Mouse (Mus musculus) cerebellum, adult 9-11 months (tissue): Measurements from ENCODE around the gene 1700049E17Rik2.
"Not testable (repeated sequence)": the region's sequence is repeated elsewhere in the genome, so short reads cannot be mapped to it uniquely, and the experiment has no call there.

Source experiments
- DNase-seq: peaks from one replicate; pipeline ENCODE4 v3.0.0; 2022

1700049E17Rik2 gene

DNA sequence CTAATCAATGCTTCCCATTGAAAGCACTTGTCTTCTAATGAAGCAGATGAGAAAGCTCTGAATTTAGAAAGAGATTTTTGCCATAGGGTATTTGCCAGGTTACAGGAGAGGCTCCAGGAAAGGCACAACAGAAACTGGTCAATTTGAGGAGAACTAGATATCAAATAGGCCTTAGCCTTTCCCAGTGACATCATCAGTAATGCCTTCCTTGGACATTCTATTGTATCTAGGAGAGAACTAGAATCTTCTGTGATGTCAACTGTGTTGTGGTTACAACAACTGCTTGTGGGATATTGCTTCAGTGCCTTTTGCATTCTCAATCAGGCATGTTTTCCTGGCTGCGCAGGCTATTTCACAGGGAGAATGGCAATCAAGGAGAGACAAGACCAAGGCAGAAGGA lies at the start of gene 1700049E17Rik2:
Gene 1700049E17Rik2 (plus strand): TSS at position 301 of the 400 bp plus-strand sequence.
- not testable (repeated sequence) for DNase-seq

DNA sequence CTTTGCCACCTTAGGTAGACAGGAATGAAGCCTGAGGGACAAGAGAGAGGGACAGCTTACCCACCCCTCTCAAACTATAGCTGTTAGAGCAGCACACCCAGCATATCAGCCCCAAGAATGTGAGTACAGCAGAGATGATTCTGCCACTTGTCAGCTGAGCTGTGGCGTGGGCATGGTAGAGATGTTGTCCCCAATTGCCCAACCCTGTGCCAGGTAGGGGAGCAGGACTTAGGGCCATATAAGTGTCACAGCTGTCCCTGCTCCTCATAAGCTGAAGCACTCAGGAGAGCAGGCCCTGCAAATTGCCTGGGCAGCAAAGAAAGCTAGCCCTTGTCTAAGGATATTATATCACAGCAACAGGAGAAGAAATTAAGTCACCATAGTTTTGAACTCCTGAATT lies 48.3 kb upstream of the 1700049E17Rik2 start:
- DNase-seq: not testable (repeated sequence)

- not testable (repeated sequence) for DNase-seq
Measured at GRCm38 (mm10) chr14:41555483-41555882, 17.5 kb upstream of the 1700049E17Rik2 start, which contains the start of gene Gm7970. TSS of gene Gm7970 (minus strand) at chr14:41555583.

- not testable (repeated sequence) for DNase-seq
Measured at GRCm38 (mm10) chr14:41586346-41586745, 13.3 kb downstream of the 1700049E17Rik2 start.

DNA sequence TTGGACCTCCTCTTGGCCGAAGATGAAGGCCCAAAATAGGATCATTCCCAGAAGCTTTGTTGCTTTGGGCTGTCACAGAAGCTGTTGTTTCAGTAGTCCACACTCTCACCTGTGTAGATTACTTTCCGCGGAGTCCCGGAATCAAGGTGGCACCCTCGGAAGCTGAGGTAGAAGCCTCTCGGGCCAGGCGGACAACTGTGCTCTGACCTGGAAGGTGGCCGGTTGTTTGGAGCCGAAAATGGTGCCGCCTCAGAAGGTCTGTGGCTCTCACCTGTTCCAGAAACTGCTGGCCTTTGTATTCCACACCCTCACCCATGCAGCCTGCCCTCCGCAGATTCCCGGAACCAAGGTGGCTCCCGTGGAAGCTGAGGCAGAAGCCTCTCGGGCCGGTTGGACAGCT lies 27.9 kb downstream of the 1700049E17Rik2 start:
- not testable (repeated sequence) for DNase-seq

DNA sequence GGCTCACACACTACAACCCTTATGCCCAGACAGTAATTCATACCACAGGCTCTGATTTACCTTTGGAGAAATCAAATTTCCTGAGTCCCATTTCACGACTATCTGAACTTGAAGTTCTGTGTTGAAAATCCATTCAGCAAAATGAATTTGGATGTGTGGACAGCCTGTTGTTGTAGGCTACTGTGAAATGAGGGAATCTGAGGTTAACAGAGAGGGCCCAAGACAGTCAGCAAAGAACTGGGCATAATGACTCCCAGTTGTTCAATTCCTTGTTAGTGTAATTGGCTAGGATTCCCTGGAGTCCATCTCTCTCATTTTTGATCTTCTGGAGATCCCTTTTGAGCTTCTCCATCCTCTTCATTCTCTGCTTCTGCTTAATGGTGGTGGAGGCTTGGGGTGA lies 37.7 kb downstream of the 1700049E17Rik2 start:
- DNase-seq: not testable (repeated sequence)

DNA sequence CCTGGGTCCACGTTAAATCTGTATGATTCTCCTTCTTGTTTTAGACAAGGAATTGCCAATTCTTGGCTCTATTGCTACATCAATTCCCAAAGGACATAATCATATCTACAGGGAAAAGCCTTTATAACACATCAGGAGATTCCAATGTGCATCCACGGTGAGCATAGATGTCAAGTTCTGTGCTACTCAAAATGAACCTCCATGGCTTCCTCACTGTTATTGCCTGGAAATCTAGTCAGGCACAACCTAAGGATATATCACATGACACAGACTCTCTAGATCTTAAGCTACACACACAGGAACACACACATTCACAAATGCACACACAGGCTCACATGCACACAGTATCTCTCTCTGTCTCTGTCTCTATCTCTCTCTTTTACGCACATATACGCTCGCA lies 49.5 kb downstream of the 1700049E17Rik2 start:
- not testable (repeated sequence) for DNase-seq

GRCm38 (mm10) chr14:41624512-41624911 lies 51.5 kb downstream of the 1700049E17Rik2 start, which contains the start of gene Gm3072:
TSS of gene Gm3072 (minus strand) at chr14:41624612.
- DNase-seq: not testable (repeated sequence)

DNA sequence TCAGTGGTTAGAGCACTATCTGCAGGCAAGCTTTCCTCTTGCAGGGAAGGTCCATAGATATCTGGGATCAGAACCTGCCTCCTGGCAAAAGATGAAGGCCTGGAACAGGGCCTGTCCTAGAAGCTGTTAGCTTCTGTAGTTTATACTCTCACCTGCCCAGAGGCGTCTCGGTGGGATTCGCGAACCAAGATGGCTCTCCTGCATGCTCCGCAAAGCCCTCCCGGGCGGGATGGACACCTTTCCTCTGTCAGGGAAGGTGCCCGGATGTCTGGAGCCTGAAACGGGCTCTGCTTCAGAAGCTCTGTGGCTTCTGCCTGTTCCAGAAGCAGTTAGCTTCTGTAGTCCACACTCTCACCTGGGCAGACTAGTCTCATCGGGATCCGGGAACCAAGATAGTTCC lies 57.1 kb downstream of the 1700049E17Rik2 start:
- DNase-seq: not testable (repeated sequence)
